Comparison of ENCODE assay signal across 21 mouse cellular contexts in the genomic region with DNA sequence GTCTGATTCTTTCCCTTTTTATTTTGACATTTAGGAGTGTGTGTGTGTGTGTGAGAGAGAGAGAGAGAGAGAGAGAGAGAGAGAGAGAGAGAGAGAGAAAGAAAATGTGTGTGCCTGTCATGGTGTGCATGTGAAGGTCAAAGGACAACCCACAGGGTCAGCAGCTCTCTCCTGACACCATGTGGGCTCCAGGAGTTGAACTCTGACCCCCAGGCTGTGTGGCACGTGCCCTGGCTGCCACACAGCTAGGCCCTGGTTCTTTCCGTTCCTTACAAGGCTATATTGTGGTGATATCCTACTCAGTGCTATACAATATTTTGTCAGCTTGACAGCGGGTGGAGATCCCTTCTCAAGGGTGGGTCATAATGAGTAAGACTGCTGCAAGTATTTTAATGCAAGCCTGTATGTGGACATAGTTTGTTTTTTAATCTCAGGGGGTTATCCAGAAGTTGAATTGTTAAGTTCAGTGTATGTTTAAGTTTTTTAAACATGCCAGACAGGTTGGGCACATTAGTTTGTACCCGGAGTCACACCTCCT. TPM values are rescaled to one million over a fixed set of nuclear protein-coding genes. Genes with fewer than 3 reads are reported as not detected.
DNase-seq lines count a peak whose midpoint lies in the region; ATAC-seq and TF ChIP-seq lines count a peak whose summit lies in the region.
"Had no signal": no experiment of that assay in that cellular context is flagged by ENCODE, and none has a peak within 500 bp of the region (broad histone marks: within the 10 kb centered on the region; RNA-seq: fewer than 3 reads in every experiment).

No protein-coding gene starts in this region.

- no peak for ATAC-seq in kidney, embryonic 15.5 days (replicated peaks; ENCODE audit: low FRiP score)
- ATAC-seq in liver, embryonic 15.5 days (ENCODE audit: insufficient read depth), result peak; percentile 47; the same call in 1 of the 2 replicates
- ATAC-seq in hindbrain, embryonic 14.5 days (ENCODE audit: low FRiP score), result no peak
- ATAC-seq: forebrain, embryonic 13.5 days; intestine, postnatal 0 days had no signal

- no peak overlapping the region for H3K27ac ChIP-seq in kidney, adult 2 months (ENCODE audit: insufficient read depth, low read depth, low read length)
- H3K27ac ChIP-seq in kidney, embryonic 15.5 days, result no peak overlapping the region
- H3K27ac ChIP-seq in liver, embryonic 15.5 days (replicated peaks), result no peak overlapping the region
- no peak overlapping the region for H3K27ac ChIP-seq in hindbrain, embryonic 14.5 days
- H3K27ac ChIP-seq: forebrain, embryonic 13.5 days; limb, embryonic 12.5 days; stomach, postnatal 0 days had no signal

- 69% methylated on average over 4 of the region's 4 CpGs for WGBS in kidney, adult 2 months
- 69% methylated on average over 4 of the region's 4 CpGs for WGBS in kidney, embryonic 15.5 days
- WGBS in liver, embryonic 15.5 days (ENCODE audit: insufficient replicate concordance), result 61% methylated on average over 4 of the region's 4 CpGs
- WGBS in hindbrain, embryonic 14.5 days, result 65% methylated on average over 4 of the region's 4 CpGs

- H3K4me2 ChIP-seq in kidney, embryonic 15.5 days, result no peak overlapping the region
- H3K4me2 ChIP-seq in liver, embryonic 15.5 days, result no peak overlapping the region
- no peak overlapping the region for H3K4me2 ChIP-seq in hindbrain, embryonic 14.5 days (replicated peaks)
- H3K4me2 ChIP-seq: forebrain, embryonic 13.5 days; heart, embryonic 12.5 days; limb, embryonic 12.5 days had no signal

- no peak for TF ChIP-seq CTCF in kidney, adult 2 months (conservative IDR thresholded peaks at IDR 0.05; ENCODE audit: insufficient read depth, insufficient read length, low read depth, low read length)

- no peak overlapping the region for H3K4me3 ChIP-seq in kidney, adult 2 months (ENCODE audit: insufficient read depth, low read depth, low read length)
- H3K4me3 ChIP-seq in kidney, embryonic 15.5 days (replicated peaks), result no peak overlapping the region
- H3K4me3 ChIP-seq in liver, embryonic 15.5 days (replicated peaks), result no peak overlapping the region
- no peak overlapping the region for H3K4me3 ChIP-seq in hindbrain, embryonic 14.5 days (replicated peaks; ENCODE audit: low read length)
- H3K4me3 ChIP-seq: forebrain, embryonic 13.5 days; heart, embryonic 12.5 days; limb, embryonic 12.5 days had no signal

- no peak for TF ChIP-seq POLR2A in kidney, adult 2 months (IDR thresholded peaks at IDR 0.05; ENCODE audit: low read depth, low read length)

- no peaks in the 10 kb centered on the region for H3K9me3 ChIP-seq in kidney, embryonic 15.5 days (replicated peaks)
- no peaks in the 10 kb centered on the region for H3K9me3 ChIP-seq in liver, embryonic 15.5 days (replicated peaks)
- no peaks in the 10 kb centered on the region for H3K9me3 ChIP-seq in hindbrain, embryonic 14.5 days (ENCODE audit: control insufficient read depth, low read length)
- H3K9me3 ChIP-seq: forebrain, embryonic 13.5 days; heart, embryonic 12.5 days; limb, embryonic 12.5 days had no signal

- peaks cover 18% of the 10 kb centered on the region for H3K4me1 ChIP-seq in kidney, adult 2 months (ENCODE audit: control insufficient read depth, insufficient read depth, low read length)
- H3K4me1 ChIP-seq in kidney, embryonic 15.5 days, result 0 out of 2 replicates have a peak, but pooled peaks cover 2% of the 10 kb centered on the region
- H3K4me1 ChIP-seq in liver, embryonic 15.5 days (replicated peaks), result no peaks in the 10 kb centered on the region
- 0 out of 2 replicates have a peak, but pooled peaks cover 3% of the 10 kb centered on the region for H3K4me1 ChIP-seq in hindbrain, embryonic 14.5 days (replicated peaks; ENCODE audit: control insufficient read depth, insufficient read depth, low read length)
- H3K4me1 ChIP-seq: forebrain, embryonic 13.5 days; heart, embryonic 12.5 days; limb, embryonic 12.5 days had no signal

- no peaks in the 10 kb centered on the region for H3K36me3 ChIP-seq in kidney, adult 2 months (ENCODE audit: control insufficient read depth, insufficient read depth, low read length)
- H3K36me3 ChIP-seq in kidney, embryonic 15.5 days, result no peaks in the 10 kb centered on the region
- no peaks in the 10 kb centered on the region for H3K36me3 ChIP-seq in liver, embryonic 15.5 days (replicated peaks)
- H3K36me3 ChIP-seq in hindbrain, embryonic 14.5 days (replicated peaks; ENCODE audit: control insufficient read depth, insufficient read depth), result no peaks in the 10 kb centered on the region
- H3K36me3 ChIP-seq: heart, embryonic 12.5 days; limb, embryonic 12.5 days had no signal

- H3K27me3 ChIP-seq in kidney, adult 2 months (replicated peaks; ENCODE audit: control insufficient read depth, insufficient read depth, low read length), result no peaks in the 10 kb centered on the region
- no peaks in the 10 kb centered on the region for H3K27me3 ChIP-seq in kidney, embryonic 15.5 days
- H3K27me3 ChIP-seq in liver, embryonic 15.5 days, result no peaks in the 10 kb centered on the region
- no peaks in the 10 kb centered on the region for H3K27me3 ChIP-seq in hindbrain, embryonic 14.5 days (ENCODE audit: control insufficient read depth, insufficient read depth, low read length)
- H3K27me3 ChIP-seq: forebrain, embryonic 13.5 days; heart, embryonic 12.5 days; limb, embryonic 12.5 days had no signal

- DNase-seq in kidney, adult 2 months, result peak; percentile 80
- peak; percentile 85 for DNase-seq in NIH3T3 (ENCODE audit: low read depth)
- DNase-seq in kidney, postnatal 14 days, result peak; percentile 53
- no peak for DNase-seq in adrenal gland, postnatal 4 days (ENCODE audit: low spot score in 2 of 2)
- DNase-seq in hindbrain, embryonic 14.5 days (ENCODE audit: low spot score), result no peak
- no peak for DNase-seq in adrenal gland, postnatal 10 days
- DNase-seq: adrenal gland, postnatal 14 days; cerebellum, adult 8-10 months; gastrocnemius, postnatal 14 days; heart, adult 18-20 months; heart, postnatal 10 days; layer of hippocampus, postnatal 36 days; lung, adult 2 months; midbrain, embryonic 14.5 days had no signal

- no peak overlapping the region for H3K9ac ChIP-seq in kidney, embryonic 15.5 days
- H3K9ac ChIP-seq in liver, embryonic 15.5 days, result no peak overlapping the region
- H3K9ac ChIP-seq in hindbrain, embryonic 14.5 days, result no peak overlapping the region
- H3K9ac ChIP-seq: forebrain, embryonic 13.5 days; heart, embryonic 12.5 days; limb, embryonic 12.5 days had no signal

RNA-seq across cellular contexts. Expression of a gene that starts 49.3 kb away (rescaled TPM):
- polyA plus RNA-seq in kidney, adult 2 months (2012; rRNA removed), result 135 and 164 TPM in 2 replicates
- polyA plus RNA-seq in kidney, embryonic 15.5 days (2015; fragmentation: Nextera tagmentation; extraction: Ambion mirVana), result 17.8 and 19.0 TPM in 2 replicates
- 14.9 and 17.8 TPM in 2 replicates for polyA plus RNA-seq in liver, embryonic 15.5 days (2015; fragmentation: Nextera tagmentation; extraction: Ambion mirVana)
- total RNA-seq in adrenal gland, postnatal 4 days (2021), result 10 to 100 TPM in 1 of 2 experiments, 1 to 10 TPM in 1; 7.1 to 12.2 TPM
- 3.2 and 4.2 TPM in 2 replicates for polyA plus RNA-seq in hindbrain, embryonic 14.5 days (2014; fragmentation: Nextera tagmentation; extraction: Ambion mirVana)
- 10 to 100 TPM; 10.2 to 26.9 TPM for total RNA-seq in adrenal gland, postnatal 10 days (2021)

Comparison
In these comparisons a context has a peak if more than half of its experiments do, and no peak if none do; other contexts are left out.
1. DNase-seq: peak in kidney, adult 2 months (single experiment), NIH3T3 (single experiment) and kidney, postnatal 14 days (single experiment); none in adrenal gland, postnatal 4 days (0 of 2), hindbrain, embryonic 14.5 days (single experiment) and adrenal gland, postnatal 10 days (single experiment).